Mouse (Mus musculus): ENCODE measurements around the gene Hist1h2ah. TPM values are rescaled to one million over a fixed set of nuclear protein-coding genes. Genes with fewer than 3 reads are reported as not detected.

Gene Hist1h2ah
- polyA plus RNA-seq (2017; shearing (Covaris generic)) = not detected

DNA sequence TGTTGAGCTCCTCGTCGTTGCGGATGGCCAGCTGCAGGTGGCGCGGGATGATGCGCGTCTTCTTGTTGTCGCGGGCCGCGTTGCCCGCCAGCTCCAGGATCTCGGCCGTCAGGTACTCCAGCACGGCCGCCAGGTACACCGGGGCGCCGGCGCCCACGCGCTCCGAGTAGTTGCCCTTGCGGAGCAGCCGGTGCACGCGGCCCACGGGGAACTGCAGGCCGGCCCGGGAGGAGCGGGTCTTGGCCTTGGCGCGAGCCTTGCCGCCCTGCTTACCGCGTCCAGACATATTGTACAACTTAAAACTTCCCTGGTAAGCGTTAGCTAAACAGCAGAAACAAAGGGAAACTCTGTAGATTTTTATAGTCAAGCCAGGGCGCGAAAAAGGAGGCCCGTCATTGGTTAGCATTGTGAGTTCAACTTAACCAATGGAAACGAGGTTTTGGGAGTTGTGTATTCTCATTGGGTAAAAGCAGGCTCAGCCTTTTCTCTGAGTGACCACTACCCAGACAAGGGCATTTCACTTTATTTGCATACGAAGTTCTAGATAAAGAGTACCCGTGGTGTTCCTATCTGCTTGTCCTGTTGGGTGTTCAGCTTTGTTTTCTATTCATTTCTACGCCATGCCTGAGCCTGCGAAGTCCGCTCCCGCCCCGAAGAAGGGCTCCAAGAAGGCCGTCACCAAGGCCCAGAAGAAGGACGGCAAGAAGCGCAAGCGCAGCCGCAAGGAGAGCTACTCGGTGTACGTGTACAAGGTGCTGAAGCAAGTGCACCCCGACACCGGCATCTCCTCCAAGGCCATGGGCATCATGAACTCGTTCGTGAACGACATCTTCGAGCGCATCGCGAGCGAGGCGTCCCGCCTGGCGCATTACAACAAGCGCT is at the start of gene Hist1h2ah, which contains the start of gene Hist1h2bk:
Gene Hist1h2ah (minus strand): TSS at position 302 of the 882 bp plus-strand sequence.
Gene Hist1h2bk (plus strand): TSS at position 604 of the 882 bp plus-strand sequence.

GRCm38 (mm10) chr13:22084140-22084539 is 48.8 kb upstream of the Hist1h2ah start, which contains the start of gene Vmn1r188:
Gene Vmn1r188, plus strand, starts transcription at chr13:22084440.

GRCm38 (mm10) chr13:22042568-22043502 is 7.5 kb upstream of the Hist1h2ah start, which contains the start of the genes Hist1h2ag and Hist1h2bj:
Gene Hist1h2ag, minus strand, starts transcription at chr13:22042944.
Gene Hist1h2bj, plus strand, starts transcription at chr13:22043214.

DNA sequence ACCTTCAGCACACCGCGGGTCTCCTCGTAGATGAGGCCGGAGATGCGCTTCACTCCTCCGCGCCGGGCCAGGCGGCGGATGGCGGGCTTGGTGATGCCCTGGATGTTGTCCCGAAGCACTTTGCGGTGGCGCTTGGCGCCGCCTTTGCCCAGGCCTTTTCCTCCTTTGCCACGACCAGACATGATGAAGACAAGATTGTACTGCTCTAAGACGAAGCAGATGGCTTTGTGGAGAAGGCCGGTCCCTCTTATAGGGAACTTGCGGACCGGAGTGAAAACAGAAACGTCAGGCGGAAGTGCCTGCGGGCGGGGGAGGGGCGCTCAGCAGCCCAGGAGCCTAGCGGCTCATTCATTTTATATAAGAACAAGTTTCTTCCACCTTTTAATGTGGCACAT is 5.8 kb upstream of the Hist1h2ah start, which contains the start of gene Hist1h4i:
Gene Hist1h4i (minus strand): TSS at position 221 of the 395 bp plus-strand sequence.

GRCm38 (mm10) chr13:22009642-22010041 is 25.7 kb downstream of the Hist1h2ah start, which contains the start of gene Prss16:
Gene Prss16, minus strand, starts transcription at chr13:22009742.

Other genes starting within 250 kb of the Hist1h2ah start
- 10 to 100 TPM in 1 of 2 experiments, 1 to 10 TPM in 1; 1.0 to 13.1 TPM for gene Hist1h2an, start 248.3 kb downstream of the Hist1h2ah start, polyA plus RNA-seq (2017; shearing (Covaris generic))
- gene Hist1h2bp, start 248.1 kb downstream of the Hist1h2ah start, polyA plus RNA-seq (2017; shearing (Covaris generic)) = 1 to 10 TPM in 1 of 2 experiments, not detected in 1; 1.5 TPM
- 10 to 100 TPM; 10.3 to 13.9 TPM for gene Hist1h2bq, start 225.4 kb downstream of the Hist1h2ah start, polyA plus RNA-seq (2017; shearing (Covaris generic))
- gene Hist1h2ao, start 225.1 kb downstream of the Hist1h2ah start, polyA plus RNA-seq (2017; shearing (Covaris generic)) = not detected
- gene Hist1h4m, start 223.8 kb downstream of the Hist1h2ah start, polyA plus RNA-seq (2017; shearing (Covaris generic)) = 10 to 100 TPM; 27.8 to 33.8 TPM
- 10 to 100 TPM in 1 of 2 experiments, 1 to 10 TPM in 1; 6.0 to 10.8 TPM for gene Hist1h4n, start 203.4 kb downstream of the Hist1h2ah start, polyA plus RNA-seq (2017; shearing (Covaris generic))
- gene Hist1h2ap, start 202.1 kb downstream of the Hist1h2ah start, polyA plus RNA-seq (2017; shearing (Covaris generic)) = 100 to 1,000 TPM; 513 to 599 TPM
- gene Hist1h2br, start 201.8 kb downstream of the Hist1h2ah start, polyA plus RNA-seq (2017; shearing (Covaris generic)) = 10 to 100 TPM; 10.1 to 13.9 TPM
- gene Zfp184, start 90.5 kb downstream of the Hist1h2ah start, polyA plus RNA-seq (2017; shearing (Covaris generic)) = under 1 TPM in 1 of 2 experiments, not detected in 1; 0.09 TPM
- gene Pom121l2, start 54.4 kb downstream of the Hist1h2ah start, polyA plus RNA-seq (2017; shearing (Covaris generic)) = not detected
- gene Prss16, start 25.8 kb downstream of the Hist1h2ah start, polyA plus RNA-seq (2017; shearing (Covaris generic)) = under 1 TPM; 0.28 to 0.85 TPM
- 1 to 10 TPM in 1 of 2 experiments, under 1 TPM in 1; 0.45 to 2.6 TPM for gene Hist1h2bk, start 302 bp upstream of the Hist1h2ah start, polyA plus RNA-seq (2017; shearing (Covaris generic))
- 10 to 100 TPM; 12.3 to 15.6 TPM for gene Hist1h4i, start 5.8 kb upstream of the Hist1h2ah start, polyA plus RNA-seq (2017; shearing (Covaris generic))
- gene Hist1h2ag, start 7.4 kb upstream of the Hist1h2ah start, polyA plus RNA-seq (2017; shearing (Covaris generic)) = 10 to 100 TPM; 12.1 to 24.2 TPM
- gene Hist1h2bj, start 7.6 kb upstream of the Hist1h2ah start, polyA plus RNA-seq (2017; shearing (Covaris generic)) = 10 to 100 TPM in 1 of 2 experiments, 1 to 10 TPM in 1; 4.8 to 10.1 TPM
- not detected for gene Vmn1r188, start 48.9 kb upstream of the Hist1h2ah start, polyA plus RNA-seq (2017; shearing (Covaris generic))
- not detected for gene Vmn1r189, start 70.3 kb upstream of the Hist1h2ah start, polyA plus RNA-seq (2017; shearing (Covaris generic))
- not detected for gene Vmn1r191, start 148.4 kb upstream of the Hist1h2ah start, polyA plus RNA-seq (2017; shearing (Covaris generic))
- not detected for gene Vmn1r192, start 155.6 kb upstream of the Hist1h2ah start, polyA plus RNA-seq (2017; shearing (Covaris generic))
- under 1 TPM in 1 of 2 experiments, not detected in 1; 0.48 TPM for gene Vmn1r193, start 187.6 kb upstream of the Hist1h2ah start, polyA plus RNA-seq (2017; shearing (Covaris generic))
- gene Vmn1r194, start 208.6 kb upstream of the Hist1h2ah start, polyA plus RNA-seq (2017; shearing (Covaris generic)) = not detected
- gene Vmn1r195, start 235.0 kb upstream of the Hist1h2ah start, polyA plus RNA-seq (2017; shearing (Covaris generic)) = not detected

Measured in activated CD4-positive, CD25-positive, alpha-beta regulatory T cell (primary cell).